Mouse (Mus musculus): Measurements from ENCODE around the gene Stambp. TPM values are rescaled to one million over a fixed set of nuclear protein-coding genes. Genes with fewer than 3 reads are reported as not detected.

Stambp gene
- polyA plus RNA-seq, 1 experiment from 2014 or later = 28.3 TPM

DNA sequence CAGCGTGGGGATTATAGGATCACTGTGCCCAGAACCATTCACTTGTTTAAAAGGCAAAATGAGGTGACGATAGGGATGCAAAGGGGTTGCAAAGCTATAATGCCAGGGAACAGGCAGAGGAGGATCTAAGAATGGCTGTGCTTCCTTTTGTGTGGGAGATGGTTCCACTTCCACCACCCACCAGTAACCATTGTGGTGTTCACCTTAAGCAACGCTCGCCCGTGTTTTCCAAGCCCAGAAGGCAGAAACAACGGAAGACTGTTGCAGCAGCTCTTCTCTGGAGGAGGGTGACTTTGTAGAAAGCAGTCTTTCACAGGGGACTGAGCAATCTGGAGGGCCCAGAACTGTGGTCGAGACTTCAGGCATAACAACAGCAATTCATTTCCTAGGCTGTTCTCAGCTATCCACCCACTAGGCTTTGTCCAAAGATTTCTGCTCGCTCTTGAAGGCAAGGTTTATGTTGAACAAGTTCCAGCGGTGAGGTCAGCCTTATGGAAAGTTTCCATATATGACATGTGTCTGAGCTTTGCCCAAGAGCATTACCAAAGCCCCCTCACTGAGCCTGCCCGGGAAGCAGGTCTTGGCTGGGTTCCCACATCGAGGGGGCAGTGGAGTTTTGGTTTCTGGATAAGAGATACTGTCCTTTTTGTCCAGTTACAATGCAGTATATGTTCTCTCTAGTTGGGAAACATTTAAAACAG, 30.6 kb downstream of the Stambp start:
- ATAC-seq (ENCODE audit: low FRiP score) = no peak
- no peak overlapping the region for H3K4me2 ChIP-seq
- H3K4me3 ChIP-seq (ENCODE audit: low read depth, low read length) = no peak overlapping the region
- no peak overlapping the region for H3K27ac ChIP-seq (ENCODE audit: low read depth, low read length)
- H3K36me3 ChIP-seq (ENCODE audit: control insufficient read depth, insufficient read depth, low read length) = no peaks in the 10 kb centered on the region
- no peak for DNase-seq (ENCODE audit: low spot score, missing footprints)
- H3K27me3 ChIP-seq (ENCODE audit: control insufficient read depth, insufficient read depth, low read length) = no peaks in the 10 kb centered on the region
- H3K9me3 ChIP-seq (ENCODE audit: control insufficient read depth, low read length) = no peaks in the 10 kb centered on the region
- H3K4me1 ChIP-seq (ENCODE audit: control insufficient read depth, insufficient read depth, low read length) = no peaks in the 10 kb centered on the region
- no peak overlapping the region for H3K9ac ChIP-seq (ENCODE audit: low read length)
- WGBS = 81% methylated on average over 11 of the region's 11 CpGs

- H3K4me1 ChIP-seq (ENCODE audit: control insufficient read depth, insufficient read depth, low read length) = no peaks in the 10 kb centered on the region
- 38% methylated on average over 4 of the region's 4 CpGs for WGBS
- H3K9me3 ChIP-seq (ENCODE audit: control insufficient read depth, low read length) = no peaks in the 10 kb centered on the region
- H3K4me3 ChIP-seq (ENCODE audit: low read depth, low read length) = no peak overlapping the region
- DNase-seq (ENCODE audit: low spot score, missing footprints) (no peak), ATAC-seq (ENCODE audit: low FRiP score) (no peak)
- no peaks in the 10 kb centered on the region for H3K27me3 ChIP-seq (ENCODE audit: control insufficient read depth, insufficient read depth, low read length)
- H3K9ac ChIP-seq (ENCODE audit: low read length) = no peak overlapping the region
- no peaks in the 10 kb centered on the region for H3K36me3 ChIP-seq (ENCODE audit: control insufficient read depth, insufficient read depth, low read length)
- H3K27ac ChIP-seq (ENCODE audit: low read depth, low read length) = no peak overlapping the region
- H3K4me2 ChIP-seq = no peak overlapping the region
Measured at GRCm38 (mm10) chr6:83540017-83540416, 32.5 kb downstream of the Stambp start.

- H3K27ac ChIP-seq (ENCODE audit: low read depth, low read length) = no peak overlapping the region
- ATAC-seq (ENCODE audit: low FRiP score) (no peak), DNase-seq (ENCODE audit: low spot score, missing footprints) (no peak)
- H3K27me3 ChIP-seq (ENCODE audit: control insufficient read depth, insufficient read depth, low read length) = no peaks in the 10 kb centered on the region
- WGBS = 49% methylated on average over 6 of the region's 6 CpGs
- no peaks in the 10 kb centered on the region for H3K9me3 ChIP-seq (ENCODE audit: control insufficient read depth, low read length)
- H3K9ac ChIP-seq (ENCODE audit: low read length) = no peak overlapping the region
- no peak overlapping the region for H3K4me2 ChIP-seq
- H3K4me1 ChIP-seq (ENCODE audit: control insufficient read depth, insufficient read depth, low read length) = no peaks in the 10 kb centered on the region
- no peak overlapping the region for H3K4me3 ChIP-seq (ENCODE audit: low read depth, low read length)
- H3K36me3 ChIP-seq (ENCODE audit: control insufficient read depth, insufficient read depth, low read length) = no peaks in the 10 kb centered on the region
Measured at GRCm38 (mm10) chr6:83536795-83537059, 35.8 kb downstream of the Stambp start.

GRCm38 (mm10) chr6:83536028-83536794, 36.3 kb downstream of the Stambp start, which contains the start of gene Actg2:
Gene Actg2 (minus strand): TSS chr6:83536265.
- Histone ChIP-seq H3K4me2 (no peak within 1 kb of the TSS), H3K9me3 (ENCODE audit: control insufficient read depth, low read length) (no peaks in the 10 kb centered on the region), H3K27ac (ENCODE audit: low read depth, low read length) (no peak within 1 kb of the TSS), H3K4me1 (ENCODE audit: control insufficient read depth, insufficient read depth, low read length) (no peaks in the 10 kb centered on the region), H3K36me3 (ENCODE audit: control insufficient read depth, insufficient read depth, low read length) (no peaks in the 10 kb centered on the region), H3K9ac (ENCODE audit: low read length) (no peak within 1 kb of the TSS), H3K4me3 (ENCODE audit: low read depth, low read length) (no peak within 1 kb of the TSS), H3K27me3 (ENCODE audit: control insufficient read depth, insufficient read depth, low read length) (no peaks in the 10 kb centered on the region)
- ATAC-seq (ENCODE audit: low FRiP score) (no peak), DNase-seq (ENCODE audit: low spot score, missing footprints) (no peak)
- WGBS = 69% methylated on average over 12 of the region's 12 CpGs

- Histone ChIP-seq H3K4me1 (ENCODE audit: control insufficient read depth, insufficient read depth, low read length) (no peaks in the 10 kb centered on the region), H3K4me3 (ENCODE audit: low read depth, low read length) (no peak overlapping the region), H3K36me3 (ENCODE audit: control insufficient read depth, insufficient read depth, low read length) (no peaks in the 10 kb centered on the region), H3K27ac (ENCODE audit: low read depth, low read length) (no peak overlapping the region), H3K27me3 (ENCODE audit: control insufficient read depth, insufficient read depth, low read length) (no peaks in the 10 kb centered on the region), H3K9me3 (ENCODE audit: control insufficient read depth, low read length) (no peaks in the 10 kb centered on the region), H3K4me2 (no peak overlapping the region), H3K9ac (ENCODE audit: low read length) (no peak overlapping the region)
- no peak for DNase-seq (ENCODE audit: low spot score, missing footprints)
- no peak for ATAC-seq (ENCODE audit: low FRiP score)
- WGBS = 71% methylated on average over 2 of the region's 2 CpGs
Measured at GRCm38 (mm10) chr6:83532608-83533007, 39.9 kb downstream of the Stambp start.

GRCm38 (mm10) chr6:83523194-83523593, 49.3 kb downstream of the Stambp start:
- no peaks in the 10 kb centered on the region for H3K36me3 ChIP-seq (ENCODE audit: control insufficient read depth, insufficient read depth, low read length)
- no peak overlapping the region for H3K27ac ChIP-seq (ENCODE audit: low read depth, low read length)
- H3K4me2 ChIP-seq = no peak overlapping the region
- WGBS = 71% methylated on average over 6 of the region's 6 CpGs
- H3K4me3 ChIP-seq (ENCODE audit: low read depth, low read length) = no peak overlapping the region
- H3K4me1 ChIP-seq (ENCODE audit: control insufficient read depth, insufficient read depth, low read length) = no peaks in the 10 kb centered on the region
- no peaks in the 10 kb centered on the region for H3K27me3 ChIP-seq (ENCODE audit: control insufficient read depth, insufficient read depth, low read length)
- H3K9me3 ChIP-seq (ENCODE audit: control insufficient read depth, low read length) = no peaks in the 10 kb centered on the region
- ATAC-seq (ENCODE audit: low FRiP score) = no peak
- no peak for DNase-seq (ENCODE audit: low spot score, missing footprints)
- H3K9ac ChIP-seq (ENCODE audit: low read length) = no peak overlapping the region; the same call in 1 of the 2 replicates

DNA sequence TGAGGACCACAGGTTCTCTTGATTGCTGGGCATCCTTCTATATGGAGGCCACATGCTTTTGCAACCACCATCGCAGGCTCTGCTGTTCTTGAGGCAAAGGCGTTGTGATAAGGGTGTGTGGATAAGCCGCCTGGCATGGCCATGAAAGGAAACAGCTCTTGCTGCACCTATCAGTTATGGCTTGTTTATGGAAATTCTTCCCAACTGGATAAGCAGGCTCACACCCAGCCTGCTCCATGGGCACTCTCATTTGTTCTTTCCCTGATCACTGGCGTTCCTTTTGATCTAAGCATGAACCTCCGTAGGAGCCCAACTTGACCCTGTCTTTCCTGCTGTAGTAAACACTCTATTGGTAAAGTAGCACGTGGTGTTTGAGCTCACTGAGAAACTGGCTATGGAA, 50.7 kb downstream of the Stambp start:
- DNase-seq (ENCODE audit: low spot score, missing footprints) = no peak
- no peak overlapping the region for H3K4me3 ChIP-seq (ENCODE audit: low read depth, low read length)
- no peak for ATAC-seq (ENCODE audit: low FRiP score)
- H3K9ac ChIP-seq (ENCODE audit: low read length) = no peak overlapping the region
- no peaks in the 10 kb centered on the region for H3K4me1 ChIP-seq (ENCODE audit: control insufficient read depth, insufficient read depth, low read length)
- no peak overlapping the region for H3K4me2 ChIP-seq
- no peaks in the 10 kb centered on the region for H3K36me3 ChIP-seq (ENCODE audit: control insufficient read depth, insufficient read depth, low read length)
- no peaks in the 10 kb centered on the region for H3K27me3 ChIP-seq (ENCODE audit: control insufficient read depth, insufficient read depth, low read length)
- no peak overlapping the region for H3K27ac ChIP-seq (ENCODE audit: low read depth, low read length)
- 77% methylated on average over 6 of the region's 6 CpGs for WGBS
- H3K9me3 ChIP-seq (ENCODE audit: control insufficient read depth, low read length) = no peaks in the 10 kb centered on the region

GRCm38 (mm10) chr6:83518637-83519036, 53.9 kb downstream of the Stambp start:
- Histone ChIP-seq H3K9ac (ENCODE audit: low read length) (no peak overlapping the region), H3K27ac (ENCODE audit: low read depth, low read length) (no peak overlapping the region), H3K36me3 (ENCODE audit: control insufficient read depth, insufficient read depth, low read length) (no peaks in the 10 kb centered on the region), H3K27me3 (ENCODE audit: control insufficient read depth, insufficient read depth, low read length) (no peaks in the 10 kb centered on the region), H3K9me3 (ENCODE audit: control insufficient read depth, low read length) (no peaks in the 10 kb centered on the region), H3K4me2 (no peak overlapping the region), H3K4me1 (ENCODE audit: control insufficient read depth, insufficient read depth, low read length) (no peaks in the 10 kb centered on the region), H3K4me3 (ENCODE audit: low read depth, low read length) (no peak overlapping the region)
- ATAC-seq (ENCODE audit: low FRiP score) (no peak), DNase-seq (ENCODE audit: low spot score, missing footprints) (no peak)
- WGBS = 86% methylated on average over 3 of the region's 3 CpGs

GRCm38 (mm10) chr6:83515172-83515571, 57.4 kb downstream of the Stambp start:
- Histone ChIP-seq H3K4me3 (ENCODE audit: low read depth, low read length) (no peak overlapping the region), H3K4me1 (ENCODE audit: control insufficient read depth, insufficient read depth, low read length) (no peaks in the 10 kb centered on the region), H3K4me2 (no peak overlapping the region), H3K9me3 (ENCODE audit: control insufficient read depth, low read length) (no peaks in the 10 kb centered on the region), H3K9ac (ENCODE audit: low read length) (no peak overlapping the region), H3K27ac (ENCODE audit: low read depth, low read length) (no peak overlapping the region), H3K36me3 (ENCODE audit: control insufficient read depth, insufficient read depth, low read length) (no peaks in the 10 kb centered on the region), H3K27me3 (ENCODE audit: control insufficient read depth, insufficient read depth, low read length) (no peaks in the 10 kb centered on the region)
- ATAC-seq (ENCODE audit: low FRiP score) (no peak), DNase-seq (ENCODE audit: low spot score, missing footprints) (no peak)
- 74% methylated on average over 3 of the region's 3 CpGs for WGBS

All from midbrain, embryonic 11.5 days (tissue).